Mouse (Mus musculus): ENCODE measurements around the gene Pcare.

GRCm38 (mm10) chr17:71720434-71720833 lies 32.3 kb downstream of the Pcare start:
- no peak for TF ChIP-seq EP300 (IDR thresholded peaks at IDR 0.05)
- TF ChIP-seq CTCF (IDR thresholded peaks at IDR 0.05), result no peak
